In the genomic region with DNA sequence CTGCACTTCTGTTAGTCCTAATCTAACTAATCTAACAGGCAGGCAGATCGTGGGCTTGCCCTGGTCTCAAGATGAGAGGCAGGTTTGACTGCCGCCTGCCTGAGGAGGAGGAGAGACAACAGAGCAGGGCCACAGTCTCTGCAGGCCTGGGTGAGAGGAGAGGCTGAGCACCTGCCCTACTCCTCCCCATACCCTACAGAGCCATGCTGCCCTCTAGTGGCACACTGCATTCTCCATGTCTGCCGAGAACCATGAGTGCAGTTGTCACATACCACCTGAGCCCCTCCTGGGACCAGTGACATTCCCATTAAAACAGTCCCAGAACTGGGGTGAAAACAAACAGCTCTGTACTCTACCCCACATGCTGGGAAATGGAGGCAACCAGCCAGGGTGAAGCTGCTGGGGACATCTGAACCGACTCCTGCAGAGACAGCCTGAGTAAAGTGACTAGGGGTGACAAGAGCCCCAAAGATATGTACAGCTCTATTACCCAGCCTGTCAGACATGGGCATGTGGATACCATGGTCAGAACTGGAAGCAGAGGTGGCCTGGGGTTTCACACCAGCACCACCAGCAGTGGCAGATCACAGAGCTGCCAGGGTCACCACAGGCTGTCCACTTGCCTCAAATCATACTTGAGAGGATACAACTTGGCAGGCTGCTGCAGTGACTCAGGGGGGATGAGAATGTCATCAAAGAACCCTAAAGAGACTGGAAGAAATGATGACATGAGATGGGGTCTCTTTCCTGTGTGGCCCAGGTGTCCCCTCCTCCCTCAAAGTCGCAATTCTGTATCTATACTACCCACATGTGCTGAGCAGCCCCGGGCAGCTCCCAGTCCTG, we compare ENCODE assay signal across 8 mouse cellular contexts. TPM values are rescaled to one million over a fixed set of nuclear protein-coding genes. Genes with fewer than 3 reads are reported as not detected.
DNase-seq lines count a peak whose midpoint lies in the region; ATAC-seq and TF ChIP-seq lines count a peak whose summit lies in the region.

No protein-coding gene starts in this region.

- H3K27ac ChIP-seq in small intestine, adult 2 months (ENCODE audit: insufficient read depth, low read depth, low read length): no peak overlapping the region

- no peaks in the 10 kb centered on the region for H3K4me1 ChIP-seq in small intestine, adult 2 months (ENCODE audit: control insufficient read depth, insufficient read depth, insufficient read length, low read length)

- peak; percentile 81; the same call in 1 of the 2 replicates for TF ChIP-seq CTCF in small intestine, adult 2 months (IDR thresholded peaks at IDR 0.05; ENCODE audit: extremely low read depth, insufficient read length, insufficient replicate concordance, low read depth, low read length)

- TF ChIP-seq POLR2A in small intestine, adult 2 months (IDR thresholded peaks at IDR 0.05; ENCODE audit: low read depth, low read length): no peak

- H3K4me3 ChIP-seq in small intestine, adult 2 months (ENCODE audit: low read depth, low read length): no peak overlapping the region

- no peaks in the 10 kb centered on the region for H3K27me3 ChIP-seq in small intestine, adult 2 months (ENCODE audit: control insufficient read depth, insufficient read depth, low read length)

- no peak for ATAC-seq in cerebellum, adult (ENCODE audit: insufficient number of reproducible peaks, low FRiP score, low TSS enrichment)
- peak; percentile 66 for ATAC-seq in activated CD4-positive, CD25-positive, alpha-beta regulatory T cell, adult 4 months

- H3K36me3 ChIP-seq in small intestine, adult 2 months (ENCODE audit: control insufficient read depth, insufficient read depth, low read length): peaks cover 38% of the 10 kb centered on the region

- 57% methylated on average over 6 of the region's 6 CpGs for WGBS in small intestine, adult 2 months

- DNase-seq in cerebellum, adult 11 months: peak; percentile 56
- peak; percentile 78 for DNase-seq in embryo, embryonic 10 days (ENCODE audit: low spot score)
- DNase-seq in heart, adult 8-10 months (ENCODE audit: low spot score): peak; percentile 60
- DNase-seq in kidney, postnatal 36 days: peak; percentile 78 to 93
- peak; percentile 71 for DNase-seq in lung, postnatal 25 days (ENCODE audit: low spot score)

RNA-seq across cellular contexts. Expression of a gene that starts 8.2 kb away (rescaled TPM):
- 10 to 100 TPM; 21.1 to 31.2 TPM for polyA plus RNA-seq in activated CD4-positive, CD25-positive, alpha-beta regulatory T cell, adult 4 months (2017; shearing (Covaris generic))
- 10 to 100 TPM in 1 of 4 experiments, 1 to 10 TPM in 3; 7.6 to 10.3 (median 9.6) TPM for total RNA-seq in heart, adult 8-10 months (2022)
- 3.7 and 5.2 TPM in 2 replicates for polyA plus RNA-seq in small intestine, adult 2 months (2012; rRNA removed)

RNA-seq across cellular contexts. Expression of a gene that starts 18.7 kb away (rescaled TPM):
- polyA plus RNA-seq in activated CD4-positive, CD25-positive, alpha-beta regulatory T cell, adult 4 months (2017; shearing (Covaris generic)): not detected
- total RNA-seq in heart, adult 8-10 months (2022): 100 to 1,000 TPM in 1 of 4 experiments, 10 to 100 TPM in 3; 64.7 to 103 (median 72.9) TPM
- polyA plus RNA-seq in small intestine, adult 2 months (2012; rRNA removed): 1.3 and 2.4 TPM in 2 replicates

RNA-seq across cellular contexts. Expression of a gene that starts 42.9 kb away (rescaled TPM):
- 10 to 100 TPM; 22.5 to 24.6 TPM for polyA plus RNA-seq in activated CD4-positive, CD25-positive, alpha-beta regulatory T cell, adult 4 months (2017; shearing (Covaris generic))
- 10 to 100 TPM; 25.4 to 39.1 (median 28.2) TPM for total RNA-seq in heart, adult 8-10 months (2022)
- polyA plus RNA-seq in small intestine, adult 2 months (2012; rRNA removed): 18.9 and 22.0 TPM in 2 replicates

RNA-seq across cellular contexts. Expression of a gene that starts 45.7 kb away (rescaled TPM):
- polyA plus RNA-seq in activated CD4-positive, CD25-positive, alpha-beta regulatory T cell, adult 4 months (2017; shearing (Covaris generic)): 100 to 1,000 TPM in 1 of 2 experiments, 10 to 100 TPM in 1; 84.4 to 105 TPM
- total RNA-seq in heart, adult 8-10 months (2022): 1,000 to 10,000 TPM; 2,119 to 2,448 (median 2,260) TPM
- 266 and 416 TPM in 2 replicates for polyA plus RNA-seq in small intestine, adult 2 months (2012; rRNA removed)

RNA-seq across cellular contexts. Expression of a gene that starts 46.1 kb away (rescaled TPM):
- polyA plus RNA-seq in activated CD4-positive, CD25-positive, alpha-beta regulatory T cell, adult 4 months (2017; shearing (Covaris generic)): 100 to 1,000 TPM in 1 of 2 experiments, 10 to 100 TPM in 1; 91.8 to 102 TPM
- total RNA-seq in heart, adult 8-10 months (2022): 10 to 100 TPM; 31.9 to 39.3 (median 33.9) TPM
- 22.6 and 47.0 TPM in 2 replicates for polyA plus RNA-seq in small intestine, adult 2 months (2012; rRNA removed)
